Mouse (Mus musculus): Measurements from ENCODE around the gene Pip5k1c.

DNA sequence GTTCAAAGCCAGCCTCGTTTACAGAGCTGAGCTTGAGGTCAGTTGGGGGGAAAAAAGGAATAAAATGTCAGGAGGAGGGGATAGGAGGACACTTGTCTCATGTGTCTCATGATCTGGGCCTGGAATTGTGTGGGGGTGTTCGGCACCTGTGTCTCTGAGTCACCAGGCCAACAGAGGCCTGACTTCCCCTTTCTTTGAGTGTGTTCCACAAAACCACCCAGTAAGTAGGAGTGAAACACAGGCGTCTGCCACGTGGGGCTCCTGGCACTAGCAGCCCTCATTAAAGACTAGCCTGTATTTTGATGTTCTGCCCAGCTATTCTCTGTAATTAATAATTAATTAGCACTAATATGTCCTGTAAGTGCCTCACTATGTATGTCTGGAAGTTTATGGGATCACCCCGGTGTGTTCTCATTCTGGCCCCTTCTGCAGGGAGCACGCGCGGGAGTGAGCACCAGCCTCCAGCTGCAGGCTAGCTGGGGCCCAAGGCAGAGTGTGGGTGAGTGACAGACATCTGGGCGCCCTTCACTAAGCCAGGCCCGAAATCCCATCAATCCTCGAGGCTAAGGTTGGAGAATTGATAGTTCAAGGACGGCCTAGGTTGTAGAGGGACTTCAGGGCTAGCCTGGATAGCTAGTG is 63.7 kb downstream of the Pip5k1c start:
- TF ChIP-seq MAX (IDR thresholded peaks at IDR 0.05; ENCODE audit: low read depth) (no peak), USF1 (IDR thresholded peaks at IDR 0.05; ENCODE audit: low read depth) (no peak), MYOD1 (IDR thresholded peaks at IDR 0.05; ENCODE audit: control insufficient read depth in 1 of 3, insufficient read length in 2 of 3, low read depth in 2 of 3) (peak in 2 of 3 experiments; percentile 44 to 88), POLR2A (IDR thresholded peaks at IDR 0.05; ENCODE audit: insufficient read length, low read depth) (no peak), MYOG (IDR thresholded peaks at IDR 0.05; ENCODE audit: control insufficient read depth in 1 of 3, insufficient read depth in 1 of 3, insufficient read length in 2 of 3, low read depth in 2 of 3) (peak in 1 of 3 experiments; percentile 75)

Measured in myocyte (in vitro differentiated cells).